Mouse (Mus musculus) hindbrain, embryonic 11.5 days (tissue): ENCODE results near the gene Nr4a2. TPM values are rescaled to one million over a fixed set of nuclear protein-coding genes. Genes with fewer than 3 reads are reported as not detected.
A peak's percentile ranks its signal among the peaks of the same experiment; 100 is the strongest.

Experiments used
- ATAC-seq: fragments of 200-750 bp; cut with Nextera tagmentation; 2 replicates; pipeline ENCODE4 v1.8.0; 2017; ENCODE audit warnings: mild to moderate bottlenecking, moderate TSS enrichment, moderate library complexity; ENCODE audit not compliant: low FRiP score
- DNase-seq: peaks from one replicate; pipeline ENCODE4 v3.0.0-alpha.2; 2015; ENCODE audit warnings: low spot score
- H3K27ac ChIP-seq: fragments of 300-500 bp; sonication (generic); 2 replicates; pipeline ENCODE4 v1.5.1; 2014; ENCODE audit warnings: mild to moderate bottlenecking, low read depth, low read length
- H3K27me3 ChIP-seq: fragments of 300-500 bp; sonication (generic); 2 replicates; pipeline ENCODE4 v1.6.1; 2014; ENCODE audit warnings: mild to moderate bottlenecking, low read length, moderate library complexity, mixed read lengths; ENCODE audit not compliant: control insufficient read depth, insufficient read depth
- H3K36me3 ChIP-seq: fragments of 300-500 bp; sonication (generic); 2 replicates; pipeline ENCODE4 v1.6.1; 2014; ENCODE audit warnings: mild to moderate bottlenecking, low read length, moderate library complexity, mixed read lengths; ENCODE audit not compliant: control insufficient read depth, insufficient read depth
- H3K4me1 ChIP-seq: fragments of 300-500 bp; sonication (generic); replicated peaks from 2 replicates; pipeline ENCODE4 v1.6.1; 2014; ENCODE audit warnings: low read length, mixed read lengths; ENCODE audit not compliant: control insufficient read depth, insufficient read depth
- H3K4me2 ChIP-seq: fragments of 300-500 bp; sonication (generic); replicated peaks from 2 replicates; pipeline ENCODE4 v1.6.1; 2014; ENCODE audit warnings: mild to moderate bottlenecking, low read depth, low read length
- H3K4me3 ChIP-seq: fragments of 300-500 bp; sonication (generic); 2 replicates; pipeline ENCODE4 v1.5.1; 2014; ENCODE audit warnings: low read depth, low read length
- H3K9ac ChIP-seq: fragments of 300-500 bp; sonication (generic); 2 replicates; pipeline ENCODE4 v1.6.1; 2014; ENCODE audit warnings: low read depth, low read length
- H3K9me3 ChIP-seq: fragments of 300-500 bp; sonication (generic); 2 replicates; pipeline ENCODE4 v1.6.1; 2016; ENCODE audit warnings: low read length; ENCODE audit not compliant: control insufficient read depth
- WGBS: fragments of 180-500 bp; shearing (Covaris S2); extraction: QIAGEN DNeasy Blood & Tissue Kit; methylation state at CpG from one replicate; pipeline ENCODE4 v1.1.7; 2014; 5-methylcytosine and 5-hydroxymethylcytosine counted together
- polyA plus RNA-seq: library from polyadenylated mRNA; unstranded; fragments of >200 nt; fragmentation: Nextera tagmentation; extraction: Ambion mirVana; gene quantifications from 2 replicates; pipeline ENCODE4 v1.2.1, GENCODE M21; 2014

Nr4a2 gene
- polyA plus RNA-seq, 1 experiment from 2014 or later, result 13.9 TPM

DNA sequence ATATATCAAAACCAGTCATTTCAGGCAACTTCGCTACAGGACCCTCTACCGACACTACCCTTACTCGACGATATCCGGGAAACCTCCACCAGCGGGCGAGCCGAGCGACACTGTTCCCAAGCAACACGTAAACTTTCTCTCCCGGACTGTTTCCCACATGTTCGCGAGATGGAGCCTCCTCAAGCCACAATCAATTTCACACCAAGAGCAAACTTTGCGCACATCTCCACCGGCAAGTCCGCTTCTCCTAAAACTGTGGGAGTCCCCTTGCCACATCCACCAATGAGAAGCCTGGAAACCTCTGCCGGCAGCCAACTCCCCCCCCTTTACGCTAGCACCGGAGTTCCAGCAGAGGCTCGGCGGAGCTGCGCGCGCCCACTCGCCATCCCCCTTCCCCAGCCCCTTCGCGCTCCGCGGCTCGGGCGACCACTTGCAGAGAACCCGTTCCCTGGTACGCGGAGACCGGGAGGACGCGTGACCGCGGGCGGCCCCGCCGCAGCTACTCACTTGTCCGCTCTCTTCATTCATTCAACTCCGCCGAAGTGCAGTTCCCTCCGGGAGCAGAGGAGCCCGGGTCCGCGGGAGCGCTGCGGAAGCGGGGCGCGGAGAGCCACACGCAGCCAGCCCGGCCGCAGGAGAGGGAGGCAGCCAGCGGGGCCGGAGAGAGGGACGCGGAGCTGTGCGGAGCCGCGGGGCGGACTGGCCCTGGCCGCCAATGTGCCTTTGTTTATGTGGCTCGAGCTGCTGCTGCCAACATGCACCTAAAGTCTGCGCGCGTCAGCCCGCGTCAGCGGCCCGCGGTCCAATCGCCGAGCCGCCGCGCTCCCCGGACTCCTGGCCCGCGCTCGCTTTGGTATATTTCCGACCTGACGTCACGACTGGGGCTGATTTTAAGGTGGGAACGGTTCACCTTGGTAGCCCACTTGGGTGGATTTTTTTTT lies 9.3 kb downstream of the Nr4a2 start:
- peaks cover 56% of the 10 kb centered on the region for H3K27me3 ChIP-seq

DNA sequence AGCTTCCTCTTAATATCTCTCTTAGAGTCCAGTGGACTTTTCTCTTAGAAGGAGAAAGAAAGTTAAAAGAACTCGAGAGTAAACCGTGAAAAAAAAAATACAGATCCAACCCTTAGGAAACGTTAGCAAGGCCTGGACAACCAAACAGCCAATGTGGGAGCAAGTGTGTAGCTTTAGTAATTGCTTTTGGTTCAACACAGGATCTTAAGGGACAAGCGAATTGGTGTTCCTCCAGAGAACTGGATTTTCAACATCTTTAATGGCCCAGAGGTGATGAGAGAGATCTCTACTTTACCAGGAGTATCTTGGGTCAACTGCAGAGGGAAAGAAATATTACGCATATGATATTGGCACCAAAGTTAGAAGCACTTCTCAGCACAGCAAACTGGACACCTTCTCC lies 10.4 kb downstream of the Nr4a2 start:
- DNase-seq (no peak), ATAC-seq (no peak)
- Histone ChIP-seq H3K4me3 (peak overlapping the region; percentile 73; the same call in 1 of the 2 replicates), H3K36me3 (no peaks in the 10 kb centered on the region), H3K4me1 (peaks cover 12% of the 10 kb centered on the region; the same call in 1 of the 2 replicates), H3K27ac (no peak overlapping the region), H3K9ac (no peak overlapping the region), H3K27me3 (peaks cover 66% of the 10 kb centered on the region), H3K4me2 (peak overlapping the region; percentile 96; the same call in 1 of the 2 replicates), H3K9me3 (no peaks in the 10 kb centered on the region)
- WGBS, result 12% methylated on average over 5 of the region's 5 CpGs

More for the DNA sequence above, 9.3 kb downstream of the Nr4a2 start:
- H3K4me3 ChIP-seq, result peak overlapping the region; percentile 73
- H3K9me3 ChIP-seq, result no peaks in the 10 kb centered on the region
- DNase-seq (peak; percentile 81), ATAC-seq (peak; percentile 83)
- H3K4me1 ChIP-seq, result peaks cover 12% of the 10 kb centered on the region; the same call in 1 of the 2 replicates
- no peaks in the 10 kb centered on the region for H3K36me3 ChIP-seq
- H3K27ac ChIP-seq, result no peak overlapping the region
- peak overlapping the region; percentile 96 for H3K4me2 ChIP-seq
- peak overlapping the region; percentile 66 for H3K9ac ChIP-seq
- WGBS, result under 1% methylated on average over 81 of the region's 88 CpGs

DNA sequence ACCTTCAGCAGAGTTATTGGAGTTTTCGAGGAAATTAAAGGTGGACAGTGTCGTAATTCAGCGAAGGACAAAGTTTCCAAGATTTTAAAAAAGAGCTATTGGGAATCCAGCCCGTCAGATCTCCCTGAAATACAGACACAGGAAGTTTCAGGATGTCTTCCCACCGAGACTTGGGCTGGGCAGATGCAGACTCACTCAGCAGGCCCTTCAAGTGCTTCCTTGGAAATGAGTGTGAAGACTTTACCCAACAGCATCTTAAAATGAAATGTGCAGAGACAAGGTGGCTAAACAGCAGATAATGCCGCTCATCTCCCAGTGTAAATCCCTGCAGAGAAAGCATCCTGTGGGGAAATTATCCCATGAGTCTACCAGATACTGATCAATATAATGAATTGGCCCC lies 10.9 kb downstream of the Nr4a2 start:
- peaks cover 12% of the 10 kb centered on the region; the same call in 1 of the 2 replicates for H3K4me1 ChIP-seq
- no peaks in the 10 kb centered on the region for H3K9me3 ChIP-seq
- peaks cover 71% of the 10 kb centered on the region for H3K27me3 ChIP-seq
- no peak overlapping the region for H3K27ac ChIP-seq
- no peak for DNase-seq
- no peak for ATAC-seq
- no peaks in the 10 kb centered on the region for H3K36me3 ChIP-seq
- WGBS, result 10% methylated on average over 6 of the region's 6 CpGs
- H3K9ac ChIP-seq, result no peak overlapping the region
- H3K4me2 ChIP-seq, result no peak overlapping the region
- peak overlapping the region; percentile 10; the same call in 1 of the 2 replicates for H3K4me3 ChIP-seq

DNA sequence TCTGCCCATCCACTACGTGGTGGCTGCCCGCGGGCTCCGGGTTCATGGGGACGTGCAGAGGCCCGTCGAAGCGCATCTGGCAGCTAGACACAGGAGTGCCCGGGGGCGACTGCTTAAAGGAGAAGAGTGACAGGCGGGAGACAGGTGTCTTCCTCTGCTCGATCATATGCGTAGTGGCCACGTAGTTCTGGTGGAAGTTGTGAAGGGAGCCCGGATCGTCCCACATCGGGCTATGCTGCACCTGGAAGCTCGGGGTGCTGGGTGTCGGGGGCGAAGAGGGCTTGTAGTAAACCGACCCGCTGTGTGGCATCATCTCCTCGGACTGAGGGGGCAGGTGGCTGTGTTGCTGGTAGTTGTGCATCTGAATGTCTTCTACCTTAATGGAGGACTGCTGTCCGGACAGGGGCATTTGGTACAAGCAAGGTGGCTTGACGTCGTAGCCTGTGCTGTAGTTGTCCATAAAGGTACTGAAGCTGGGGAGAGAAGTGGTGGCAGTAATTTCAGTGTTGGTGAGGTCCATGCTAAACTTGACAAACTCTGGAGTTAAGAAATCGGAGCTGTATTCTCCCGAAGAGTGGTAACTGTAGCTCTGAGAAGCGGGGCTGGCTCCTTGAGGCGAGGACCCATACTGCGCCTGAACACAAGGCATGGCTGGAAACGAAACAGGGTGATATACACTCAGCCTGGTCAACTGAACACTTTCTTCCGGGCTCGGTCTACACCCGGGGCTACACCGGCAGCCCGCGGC lies 11.8 kb downstream of the Nr4a2 start:
- no peak for ATAC-seq
- H3K27ac ChIP-seq, result no peak overlapping the region
- H3K4me2 ChIP-seq, result peak overlapping the region; percentile 19; the same call in 1 of the 2 replicates
- H3K9ac ChIP-seq, result no peak overlapping the region
- H3K4me1 ChIP-seq, result peaks cover 12% of the 10 kb centered on the region; the same call in 1 of the 2 replicates
- peak; percentile 53 for DNase-seq
- peaks cover 79% of the 10 kb centered on the region for H3K27me3 ChIP-seq
- WGBS, result 4% methylated on average over 38 of the region's 38 CpGs
- H3K9me3 ChIP-seq, result no peaks in the 10 kb centered on the region
- H3K4me3 ChIP-seq, result peak overlapping the region; percentile 22
- H3K36me3 ChIP-seq, result no peaks in the 10 kb centered on the region

DNA sequence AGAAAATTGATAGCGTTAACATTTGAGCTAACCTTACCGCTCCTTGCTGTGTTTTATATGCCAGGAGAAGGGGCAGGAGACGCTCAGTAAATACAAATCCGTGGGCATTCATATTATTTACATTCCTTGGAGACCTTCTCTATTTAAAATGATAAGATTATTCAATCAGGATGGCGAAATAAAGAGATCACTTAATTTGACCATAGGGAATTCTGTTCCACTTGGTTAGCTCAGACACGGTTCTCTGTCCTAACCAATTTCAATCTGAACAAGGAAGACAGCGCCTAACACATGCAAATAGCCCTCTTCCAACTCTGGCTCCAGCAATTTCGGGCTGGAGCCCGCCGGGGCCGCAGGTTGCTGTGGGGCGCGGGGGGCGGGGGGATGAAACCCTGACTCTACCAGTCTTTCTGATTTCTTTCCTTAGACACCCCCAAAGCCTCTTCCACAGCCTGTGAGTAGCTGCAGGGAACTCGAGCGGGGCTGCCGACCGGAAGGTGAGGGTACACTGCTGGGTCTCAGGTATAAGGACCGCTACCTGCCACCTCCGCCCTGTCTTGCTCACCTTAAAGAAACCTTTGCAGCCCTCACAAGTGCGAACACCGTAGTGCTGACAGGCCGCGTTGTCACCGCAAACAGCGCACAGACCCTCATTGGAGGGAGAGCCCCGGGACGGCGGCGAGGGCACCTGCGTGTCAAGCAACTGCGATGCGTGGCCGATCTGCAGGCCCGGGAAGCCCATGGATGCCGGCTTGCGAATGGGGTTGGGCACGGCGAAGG lies 12.6 kb downstream of the Nr4a2 start:
- DNase-seq, result peak; percentile 54
- Histone ChIP-seq H3K9ac (no peak overlapping the region), H3K4me2 (peak overlapping the region; percentile 19; the same call in 1 of the 2 replicates), H3K9me3 (no peaks in the 10 kb centered on the region), H3K4me3 (peak overlapping the region; percentile 22; the same call in 1 of the 2 replicates), H3K27ac (no peak overlapping the region), H3K4me1 (peaks cover 12% of the 10 kb centered on the region; the same call in 1 of the 2 replicates), H3K36me3 (no peaks in the 10 kb centered on the region), H3K27me3 (peaks cover 82% of the 10 kb centered on the region)
- 1% methylated on average over 38 of the region's 39 CpGs for WGBS
- ATAC-seq, result no peak

DNA sequence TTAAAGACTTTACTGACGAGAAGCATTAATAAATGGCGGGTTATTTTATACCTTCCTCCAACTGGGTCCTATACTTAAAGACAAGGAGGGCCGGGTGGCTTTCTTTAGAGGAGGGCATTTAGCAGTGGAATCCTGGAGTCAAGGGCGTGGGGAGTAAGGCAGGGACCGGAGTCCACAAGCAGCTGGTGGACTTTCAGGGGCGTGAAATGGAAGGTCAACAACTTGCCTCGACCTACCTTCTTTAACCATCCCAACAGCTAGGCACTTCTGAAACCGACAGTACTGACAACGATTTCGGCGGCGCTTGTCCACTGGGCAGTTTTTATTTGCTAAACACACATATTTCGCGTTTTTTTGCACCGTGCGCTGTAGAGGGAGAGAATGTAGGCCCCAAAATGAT lies 13.4 kb downstream of the Nr4a2 start:
- DNase-seq (peak; percentile 53), ATAC-seq (no peak)
- peaks cover 8% of the 10 kb centered on the region; the same call in 1 of the 2 replicates for H3K4me1 ChIP-seq
- no peak overlapping the region for H3K4me2 ChIP-seq
- WGBS, result 3% methylated on average over 16 of the region's 16 CpGs
- no peak overlapping the region for H3K9ac ChIP-seq
- no peaks in the 10 kb centered on the region for H3K36me3 ChIP-seq
- H3K9me3 ChIP-seq, result no peaks in the 10 kb centered on the region
- H3K27me3 ChIP-seq, result peaks cover 86% of the 10 kb centered on the region
- 0 out of 2 replicates have a peak overlapping the region, but pooled peaks have one; percentile 4 for H3K4me3 ChIP-seq
- H3K27ac ChIP-seq, result no peak overlapping the region

DNA sequence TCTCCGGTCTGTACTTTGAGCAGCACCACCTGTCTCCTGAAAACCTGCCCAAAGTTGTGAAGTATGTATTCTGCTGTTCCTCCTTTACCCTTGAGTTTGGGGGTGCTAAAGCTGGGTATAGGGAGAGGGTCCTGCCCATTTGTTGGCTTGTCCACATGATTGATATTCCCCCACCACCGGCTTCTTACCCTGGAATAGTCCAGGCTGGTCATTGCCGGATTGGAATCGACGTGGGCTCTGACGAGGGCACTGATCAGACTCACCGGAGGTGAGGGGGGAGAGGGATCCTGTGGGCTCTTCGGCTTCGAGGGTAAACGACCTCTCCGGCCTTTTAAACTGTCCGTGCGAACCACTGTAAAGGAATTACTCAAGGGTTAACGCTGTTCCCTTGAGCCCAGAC lies 13.9 kb downstream of the Nr4a2 start:
- 3% methylated on average over 14 of the region's 14 CpGs for WGBS
- peaks cover 88% of the 10 kb centered on the region for H3K27me3 ChIP-seq
- no peaks in the 10 kb centered on the region for H3K36me3 ChIP-seq
- no peak overlapping the region for H3K27ac ChIP-seq
- DNase-seq, result peak; percentile 56
- ATAC-seq, result no peak
- no peaks in the 10 kb centered on the region for H3K9me3 ChIP-seq
- 0 out of 2 replicates have a peak overlapping the region, but pooled peaks have one; percentile 4 for H3K4me3 ChIP-seq
- H3K9ac ChIP-seq, result no peak overlapping the region
- 0 out of 2 replicates have a peak overlapping the region, but pooled peaks have one; percentile 1 for H3K4me2 ChIP-seq
- H3K4me1 ChIP-seq, result peaks cover 8% of the 10 kb centered on the region; the same call in 1 of the 2 replicates

DNA sequence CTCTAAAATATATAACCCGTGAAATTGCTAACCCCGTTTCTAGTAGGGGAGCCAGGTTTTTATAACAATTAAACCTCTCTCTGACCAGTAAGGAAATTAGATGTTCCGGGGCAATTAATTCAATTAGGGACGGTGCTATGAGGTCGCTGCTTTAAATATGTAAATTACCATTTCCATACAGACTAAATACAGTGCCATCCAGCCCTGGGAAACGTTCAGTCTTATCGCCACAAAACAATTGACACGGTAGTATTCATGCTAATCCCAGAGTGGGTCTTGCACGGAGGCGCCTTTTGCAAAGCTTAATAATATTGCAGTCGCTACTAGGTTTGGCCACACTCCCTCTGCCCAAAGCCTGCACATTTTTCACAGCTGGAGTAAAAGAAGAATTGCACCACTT lies 14.5 kb downstream of the Nr4a2 start:
- no peak overlapping the region for H3K9ac ChIP-seq
- no peak overlapping the region for H3K4me3 ChIP-seq
- no peak overlapping the region for H3K4me2 ChIP-seq
- no peaks in the 10 kb centered on the region for H3K9me3 ChIP-seq
- H3K4me1 ChIP-seq, result peaks cover 8% of the 10 kb centered on the region; the same call in 1 of the 2 replicates
- WGBS, result 4% methylated on average over 11 of the region's 11 CpGs
- no peaks in the 10 kb centered on the region for H3K36me3 ChIP-seq
- DNase-seq (no peak), ATAC-seq (peak; percentile 25; the same call in 1 of the 2 replicates)
- no peak overlapping the region for H3K27ac ChIP-seq
- H3K27me3 ChIP-seq, result peaks cover 91% of the 10 kb centered on the region
